Mouse (Mus musculus): Measurements from ENCODE around the gene Ppp1r21.

Ppp1r21 gene

GRCm38 (mm10) chr17:88613721-88614120, 83.8 kb downstream of the Ppp1r21 start:
- DNase-seq (ENCODE audit: low read depth), result no peak

- DNase-seq (ENCODE audit: low read depth), result no peak
These were observed 84.3 kb downstream of the Ppp1r21 start for GRCm38 (mm10) chr17:88614234-88614633.

- no peak for DNase-seq (ENCODE audit: low read depth)
These were observed 84.8 kb downstream of the Ppp1r21 start for GRCm38 (mm10) chr17:88614733-88615132.

DNA sequence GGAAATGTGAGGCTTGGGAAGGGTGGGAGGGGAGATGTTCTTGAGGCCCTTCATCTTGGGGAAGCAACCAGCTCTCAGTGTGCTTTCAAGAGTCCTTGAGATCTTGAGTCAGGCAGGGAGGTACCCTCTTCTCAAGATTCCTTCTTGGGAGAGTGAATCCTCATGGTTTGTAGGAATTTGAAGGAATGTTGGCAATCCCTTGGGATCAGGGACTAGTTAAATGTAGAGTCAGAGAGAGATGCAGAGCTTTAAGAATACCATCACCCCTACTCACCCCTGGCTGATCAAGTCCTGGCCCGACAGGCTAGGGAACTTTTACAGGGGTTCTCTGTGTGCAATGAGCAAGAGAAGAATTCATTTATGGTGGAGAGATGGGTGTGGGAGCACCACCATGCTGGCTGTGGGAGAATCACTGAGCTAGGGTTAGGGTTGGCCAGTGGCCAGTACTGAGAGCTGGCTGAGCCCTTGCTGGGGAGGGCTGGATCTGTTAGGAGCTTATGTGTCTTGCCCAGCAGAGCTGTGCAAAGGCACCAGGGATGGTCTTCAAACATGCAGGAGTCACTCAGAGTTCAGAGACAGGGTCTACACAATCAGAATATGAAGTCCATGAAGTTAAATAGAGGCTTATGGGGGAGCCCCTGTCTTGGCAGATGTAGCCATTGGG, 85.7 kb downstream of the Ppp1r21 start:
- DNase-seq (ENCODE audit: low read depth), result no peak

- DNase-seq (ENCODE audit: low read depth), result peak; percentile 17
These were observed 91.0 kb downstream of the Ppp1r21 start for GRCm38 (mm10) chr17:88620935-88621334.

DNA sequence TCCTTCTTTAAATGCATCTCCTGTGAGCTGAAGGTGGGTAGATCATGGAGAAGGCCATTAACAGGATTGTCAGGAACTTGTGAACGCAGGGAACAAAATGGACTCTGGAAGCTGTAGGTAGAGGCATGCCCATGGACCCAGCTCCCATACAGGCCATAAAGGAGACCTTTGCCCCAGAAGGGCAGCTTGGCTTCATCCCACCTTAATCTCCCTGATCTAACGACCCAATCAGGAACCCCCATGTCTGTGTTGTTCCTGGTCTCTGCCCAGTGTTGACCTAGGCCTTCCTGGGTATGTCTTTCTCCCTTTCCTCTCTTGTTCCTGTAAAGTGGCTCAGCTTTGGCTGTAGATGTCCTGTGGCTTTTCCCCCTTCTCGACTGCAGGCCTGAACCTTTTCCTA, 91.5 kb downstream of the Ppp1r21 start:
- DNase-seq (ENCODE audit: low read depth), result no peak

- no peak for DNase-seq (ENCODE audit: low read depth)
These were observed 92.8 kb downstream of the Ppp1r21 start for GRCm38 (mm10) chr17:88622711-88623110.

GRCm38 (mm10) chr17:88624386-88624785, 94.5 kb downstream of the Ppp1r21 start:
- no peak for DNase-seq (ENCODE audit: low read depth)

- no peak for DNase-seq (ENCODE audit: low read depth)
These were observed 95.4 kb downstream of the Ppp1r21 start for GRCm38 (mm10) chr17:88625350-88625749.

DNA sequence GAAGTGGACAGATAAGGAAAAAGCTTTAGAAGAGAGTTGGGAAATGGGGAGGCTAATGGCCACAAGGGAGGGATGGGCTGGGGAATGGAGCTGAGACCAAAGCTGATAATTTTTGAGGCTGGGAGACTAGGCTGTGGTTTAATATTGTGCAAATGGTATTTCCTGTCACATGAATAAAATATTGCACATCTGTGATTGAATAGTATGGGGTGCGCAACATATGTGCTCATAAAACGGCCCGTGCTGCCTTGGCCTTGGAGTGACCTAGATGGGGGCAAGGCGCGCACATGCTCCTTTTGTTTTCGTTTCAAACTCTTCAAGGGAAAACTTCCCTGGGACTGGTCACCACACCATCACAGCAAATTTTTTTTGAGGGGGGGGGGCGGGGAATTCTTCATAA, 96.0 kb downstream of the Ppp1r21 start:
- no peak for DNase-seq (ENCODE audit: low read depth)

- no peak for DNase-seq (ENCODE audit: low read depth)
These were observed 96.5 kb downstream of the Ppp1r21 start for GRCm38 (mm10) chr17:88626347-88626811.

DNA sequence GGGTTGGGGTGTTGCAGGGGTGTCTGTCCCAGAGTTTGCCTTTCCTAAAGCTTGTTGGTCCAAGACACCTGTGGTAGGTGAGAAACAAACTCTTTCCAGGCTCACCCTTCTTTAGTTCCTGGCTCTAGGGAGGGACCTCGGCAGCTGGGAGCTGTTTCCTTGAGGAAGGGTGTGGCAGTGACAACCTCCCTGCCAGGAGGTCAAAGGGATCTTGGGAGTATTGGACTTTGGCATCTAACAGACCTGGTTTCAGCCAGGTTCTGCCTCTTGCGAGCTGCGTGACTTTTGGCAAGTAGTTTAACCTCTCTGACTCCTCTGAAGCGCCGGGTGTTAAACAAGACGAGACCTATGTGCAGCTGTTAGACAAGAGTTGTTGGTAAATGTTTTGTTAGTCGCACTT, 97.2 kb downstream of the Ppp1r21 start:
- no peak for DNase-seq (ENCODE audit: low read depth)

- DNase-seq (ENCODE audit: low read depth), result no peak
These were observed 98.9 kb downstream of the Ppp1r21 start for GRCm38 (mm10) chr17:88628676-88629380.

GRCm38 (mm10) chr17:88629381-88629759, 99.5 kb downstream of the Ppp1r21 start:
- no peak for DNase-seq (ENCODE audit: low read depth)

GRCm38 (mm10) chr17:88629931-88630553, 100.1 kb downstream of the Ppp1r21 start:
- no peak for DNase-seq (ENCODE audit: low read depth)

GRCm38 (mm10) chr17:88630554-88630948, 100.6 kb downstream of the Ppp1r21 start:
- no peak for DNase-seq (ENCODE audit: low read depth)

DNA sequence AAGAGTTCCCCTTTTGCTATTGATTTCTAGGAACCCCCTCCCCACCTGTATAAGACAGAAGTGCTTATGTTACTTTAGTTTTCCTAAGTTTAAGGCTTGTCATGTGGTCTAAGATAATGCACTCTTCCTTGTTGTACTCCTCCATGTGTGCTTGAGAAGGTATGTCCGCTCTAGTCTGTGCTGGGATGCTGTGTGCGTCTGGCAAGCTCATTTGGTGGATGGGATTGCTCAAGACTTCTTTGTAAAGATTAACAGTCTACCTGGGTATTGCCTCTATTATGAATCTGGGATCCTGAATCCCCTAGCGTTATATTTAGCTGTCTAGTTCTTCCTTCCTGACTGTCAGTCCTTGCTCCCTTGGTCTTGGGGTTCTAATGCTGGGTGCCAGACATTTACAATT, 102.7 kb downstream of the Ppp1r21 start:
- DNase-seq (ENCODE audit: low read depth), result no peak

GRCm38 (mm10) chr17:88636076-88636475, 106.2 kb downstream of the Ppp1r21 start:
- no peak for DNase-seq (ENCODE audit: low read depth)

GRCm38 (mm10) chr17:88636587-88636986, 106.7 kb downstream of the Ppp1r21 start:
- DNase-seq (ENCODE audit: low read depth), result no peak
